Mouse (Mus musculus) kidney, postnatal 4 days (tissue): ENCODE data around the gene Ifit1bl2.
A peak's percentile ranks its signal among the peaks of the same experiment; 100 is the strongest.
"Not testable (repeated sequence)": the region's sequence is repeated elsewhere in the genome, so short reads cannot be mapped to it uniquely, and the experiment has no call there.

Experiments used
- DNase-seq, 2 experiments: peaks; one replicate each; pipeline ENCODE4 v3.0.0; 2021; ENCODE audit warnings: mixed read lengths in 2 of 2

Ifit1bl2 gene

GRCm38 (mm10) chr19:34640623-34641022 is at the start of gene Ifit1bl2, which contains the start of gene Ifit1:
Gene Ifit1bl2 (minus strand): TSS chr19:34640743.
Gene Ifit1 (plus strand): TSS chr19:34640871.
- DNase-seq: peak in 1 of 2 experiments; percentile 10

- no peak for DNase-seq
Measured at GRCm38 (mm10) chr19:34685530-34685929, 45.0 kb upstream of the Ifit1bl2 start.

GRCm38 (mm10) chr19:34684857-34685256 is 44.3 kb upstream of the Ifit1bl2 start:
- peak; percentile 74 to 83 for DNase-seq

- DNase-seq: no peak
Measured at GRCm38 (mm10) chr19:34678428-34678827, 37.9 kb upstream of the Ifit1bl2 start.

GRCm38 (mm10) chr19:34673476-34673875 is 32.9 kb upstream of the Ifit1bl2 start:
- DNase-seq: peak; percentile 31 to 56

GRCm38 (mm10) chr19:34666127-34666526 is 25.6 kb upstream of the Ifit1bl2 start:
- peak; percentile 87 to 88 for DNase-seq

GRCm38 (mm10) chr19:34662740-34663139 is 22.2 kb upstream of the Ifit1bl2 start:
- DNase-seq: no peak

- peak; percentile 74 to 83 for DNase-seq
Measured at GRCm38 (mm10) chr19:34662067-34662507, 21.5 kb upstream of the Ifit1bl2 start.

GRCm38 (mm10) chr19:34656511-34657298 is 16.2 kb upstream of the Ifit1bl2 start:
- no peak for DNase-seq

- DNase-seq: no peak
Measured at GRCm38 (mm10) chr19:34655227-34655805, 14.8 kb upstream of the Ifit1bl2 start.

- DNase-seq: no peak
Measured at GRCm38 (mm10) chr19:34650997-34651396, 10.5 kb upstream of the Ifit1bl2 start.

GRCm38 (mm10) chr19:34650276-34650675 is 9.7 kb upstream of the Ifit1bl2 start:
- no peak for DNase-seq

GRCm38 (mm10) chr19:34647630-34648029 is 7.1 kb upstream of the Ifit1bl2 start:
- peak in 1 of 2 experiments; percentile 17 for DNase-seq

- no peak for DNase-seq
Measured at GRCm38 (mm10) chr19:34642616-34643015, 2.1 kb upstream of the Ifit1bl2 start.

- DNase-seq: peak; percentile 71 to 79
Measured at GRCm38 (mm10) chr19:34636933-34637557, 3.5 kb downstream of the Ifit1bl2 start.

GRCm38 (mm10) chr19:34633484-34633883 is 7.1 kb downstream of the Ifit1bl2 start:
- no peak for DNase-seq

GRCm38 (mm10) chr19:34631487-34631886 is 9.1 kb downstream of the Ifit1bl2 start:
- no peak for DNase-seq

GRCm38 (mm10) chr19:34627496-34627895 is 13.0 kb downstream of the Ifit1bl2 start:
- DNase-seq: no peak

GRCm38 (mm10) chr19:34624663-34625062 is 15.9 kb downstream of the Ifit1bl2 start:
- DNase-seq: no peak

GRCm38 (mm10) chr19:34623781-34624180 is 16.8 kb downstream of the Ifit1bl2 start:
- no peak for DNase-seq

GRCm38 (mm10) chr19:34620871-34621270 is 19.7 kb downstream of the Ifit1bl2 start:
- DNase-seq: no peak

GRCm38 (mm10) chr19:34612243-34613001 is 28.1 kb downstream of the Ifit1bl2 start:
- not testable (repeated sequence) for DNase-seq

GRCm38 (mm10) chr19:34610118-34610517 is 30.4 kb downstream of the Ifit1bl2 start:
- DNase-seq: not testable (repeated sequence)
